Mouse (Mus musculus) E14TG2a.4 (cell line): ENCODE data around the gene Ptpn6.

Experiments used
- CTCF ChIP-seq: conservative IDR thresholded peaks from 2 replicates; pipeline ENCODE4 v1.5.1; 2014; ENCODE audit warnings: low read length
- POU5F1 ChIP-seq: IDR thresholded peaks from 2 replicates; pipeline ENCODE4 v1.6.1; 2014; ENCODE audit warnings: low read length, borderline replicate concordance

- TF ChIP-seq CTCF (no peak), POU5F1 (no peak)
These were observed 20.3 kb upstream of the Ptpn6 start for GRCm38 (mm10) chr6:124758849-124759232.
